Mouse (Mus musculus): Measurements from ENCODE around the gene Egf. TPM values are rescaled to one million over a fixed set of nuclear protein-coding genes. Genes with fewer than 3 reads are reported as not detected.

Egf gene
- 1.6 and 2.3 TPM in 2 replicates for polyA plus RNA-seq (2014; fragmentation: Nextera tagmentation; extraction: Ambion mirVana)

DNA sequence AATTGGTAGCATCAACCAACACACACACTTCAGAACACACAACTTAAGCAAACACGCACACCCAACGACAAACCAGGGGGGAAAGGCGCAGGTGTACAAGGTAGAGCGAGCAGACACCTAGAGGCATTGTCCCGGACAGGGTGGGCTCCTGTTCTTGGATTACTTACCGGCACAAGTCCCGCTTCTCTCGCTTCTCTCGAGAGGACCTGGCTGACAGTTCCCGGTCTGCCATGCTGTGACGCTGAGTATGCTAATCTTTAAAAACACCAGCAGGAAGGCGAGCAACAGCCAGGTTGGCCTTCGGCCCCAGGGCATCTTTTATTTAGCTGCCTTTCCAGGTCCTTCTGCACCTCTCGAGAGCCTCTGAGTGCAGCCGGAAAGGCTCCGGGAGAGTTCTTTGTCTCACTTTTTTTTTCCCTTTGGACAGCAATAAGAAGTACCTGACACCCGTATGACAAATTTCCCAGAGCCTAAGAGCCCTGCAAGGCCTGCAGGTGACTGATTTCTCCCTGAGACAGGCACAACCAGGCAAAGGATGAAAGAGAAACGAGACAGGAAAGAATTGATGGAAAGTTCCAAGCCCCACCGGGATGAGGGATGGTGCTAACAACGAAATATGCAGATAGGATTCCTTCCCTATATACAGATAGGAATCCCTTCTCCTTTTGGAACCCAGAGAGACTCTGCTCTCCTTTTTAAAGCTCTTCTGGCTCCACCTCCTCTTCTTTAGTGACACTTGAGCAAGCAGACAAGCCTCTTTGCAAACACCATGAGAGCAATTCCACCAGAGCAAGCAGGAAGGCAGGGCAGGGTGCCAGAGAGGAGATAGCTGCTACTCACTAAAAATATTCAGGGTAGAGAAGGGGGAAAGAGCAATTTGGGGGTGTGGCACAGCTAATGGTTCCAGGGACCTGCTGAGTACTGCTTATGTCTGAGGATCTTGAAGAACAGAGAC is at the start of gene Egf:
Egf (minus strand) TSS at position 667 of the 955 bp plus-strand sequence.
- peak; percentile 76 for ATAC-seq (ENCODE audit: insufficient number of reproducible peaks, insufficient read depth, low FRiP score, low read depth)
- peak within 1 kb of the TSS; percentile 74 for H3K4me2 ChIP-seq (ENCODE audit: low read length)
- H3K4me1 ChIP-seq (ENCODE audit: control insufficient read depth in 2 of 2, insufficient read depth in 2 of 2, low read length in 2 of 2) = peaks cover 5 to 22% of the 10 kb centered on the region in 2 experiments; a peak in 3 of 4 replicates
- H3K9me3 ChIP-seq (ENCODE audit: control insufficient read depth, low read length) = peaks cover 9% of the 10 kb centered on the region; the same call in 1 of the 2 replicates
- peak within 1 kb of the TSS; percentile 31 for H3K9ac ChIP-seq (ENCODE audit: low read length)
- H3K27ac ChIP-seq (replicated peaks in 1 of 2; ENCODE audit: control insufficient read depth in 1 of 2, insufficient read depth in 1 of 2, low read depth in 2 of 2, low read length in 2 of 2) = peak within 1 kb of the TSS in 1 of 2 experiments; percentile 7; a peak in 1 of 4 replicates
- 10% methylated on average over 20 of the region's 20 CpGs for WGBS
- H3K27me3 ChIP-seq (ENCODE audit: control insufficient read depth, insufficient read depth, low read length) = peaks cover 12% of the 10 kb centered on the region; the same call in 1 of the 2 replicates
- H3K4me3 ChIP-seq (ENCODE audit: control insufficient read depth in 1 of 2, insufficient read depth in 1 of 2, low read depth in 1 of 2, low read length in 2 of 2) = peak within 1 kb of the TSS; percentile 33
- no peaks in the 10 kb centered on the region for H3K36me3 ChIP-seq (ENCODE audit: control insufficient read depth, insufficient read depth, low read length)

DNA sequence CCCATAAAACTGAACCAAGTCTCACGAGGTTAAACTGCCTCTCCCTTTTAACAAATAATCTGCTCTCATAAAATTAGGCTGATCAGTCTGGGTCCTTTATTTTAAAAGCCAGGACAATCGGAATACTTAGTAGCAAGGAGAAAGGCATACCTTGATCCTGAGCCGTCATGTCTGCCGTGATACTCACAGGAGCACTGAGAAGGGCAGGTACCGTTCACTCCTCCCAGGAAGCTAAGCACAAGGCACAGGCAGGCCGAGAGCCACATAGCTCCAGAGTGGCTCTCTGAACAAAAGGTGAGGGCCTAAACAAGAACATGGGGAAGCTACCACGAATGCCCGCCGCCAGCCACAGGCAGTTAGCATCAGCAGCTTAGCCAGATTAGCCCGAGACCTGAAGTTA is 48.6 kb upstream of the Egf start, which contains the start of gene Lrit3:
Lrit3 (minus strand) TSS at position 266 of the 400 bp plus-strand sequence.
- H3K27me3 ChIP-seq (ENCODE audit: control insufficient read depth, insufficient read depth, low read length) = no peaks in the 10 kb centered on the region
- WGBS = 77% methylated on average over 10 of the region's 10 CpGs
- H3K36me3 ChIP-seq (ENCODE audit: control insufficient read depth, insufficient read depth, low read length) = no peaks in the 10 kb centered on the region
- no peak within 1 kb of the TSS for H3K27ac ChIP-seq (replicated peaks in 1 of 2; ENCODE audit: control insufficient read depth in 1 of 2, insufficient read depth in 1 of 2, low read depth in 2 of 2, low read length in 2 of 2)
- ATAC-seq (ENCODE audit: insufficient number of reproducible peaks, insufficient read depth, low FRiP score, low read depth) = no peak
- H3K4me1 ChIP-seq (ENCODE audit: control insufficient read depth in 2 of 2, insufficient read depth in 2 of 2, low read length in 2 of 2) = no peaks in the 10 kb centered on the region
- H3K9ac ChIP-seq (ENCODE audit: low read length) = no peak within 1 kb of the TSS
- no peak within 1 kb of the TSS for H3K4me3 ChIP-seq (ENCODE audit: control insufficient read depth in 1 of 2, insufficient read depth in 1 of 2, low read depth in 1 of 2, low read length in 2 of 2)
- H3K4me2 ChIP-seq (ENCODE audit: low read length) = no peak within 1 kb of the TSS
- no peaks in the 10 kb centered on the region for H3K9me3 ChIP-seq (ENCODE audit: control insufficient read depth, low read length)

DNA sequence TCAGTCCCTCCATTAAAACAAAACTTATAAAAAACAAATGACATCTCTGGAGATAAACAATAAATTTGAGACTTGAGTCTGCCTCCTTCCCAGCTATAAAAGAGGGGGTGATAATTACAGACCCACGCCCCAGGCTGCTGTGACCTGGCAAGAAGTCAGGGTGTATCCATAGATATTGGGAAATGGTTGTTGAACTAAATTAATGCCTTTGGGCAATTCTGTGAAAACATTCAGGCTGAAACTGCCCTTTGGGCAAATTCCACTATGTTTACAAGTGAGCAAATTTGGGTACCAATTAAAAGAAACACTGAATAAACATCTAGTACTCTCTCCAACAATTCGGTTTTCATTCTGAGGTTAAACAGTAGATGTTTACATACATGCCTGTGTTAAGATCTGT is 43.9 kb upstream of the Egf start:
- Histone ChIP-seq H3K9ac (ENCODE audit: low read length) (no peak overlapping the region), H3K4me1 (ENCODE audit: control insufficient read depth in 2 of 2, insufficient read depth in 2 of 2, low read length in 2 of 2) (0 out of 4 replicates have a peak, but pooled peaks cover 2% of the 10 kb centered on the region in 2 experiments), H3K4me2 (ENCODE audit: low read length) (no peak overlapping the region), H3K9me3 (ENCODE audit: control insufficient read depth, low read length) (no peaks in the 10 kb centered on the region), H3K27ac (replicated peaks in 1 of 2; ENCODE audit: control insufficient read depth in 1 of 2, insufficient read depth in 1 of 2, low read depth in 2 of 2, low read length in 2 of 2) (no peak overlapping the region), H3K27me3 (ENCODE audit: control insufficient read depth, insufficient read depth, low read length) (no peaks in the 10 kb centered on the region), H3K4me3 (ENCODE audit: control insufficient read depth in 1 of 2, insufficient read depth in 1 of 2, low read depth in 1 of 2, low read length in 2 of 2) (no peak overlapping the region), H3K36me3 (ENCODE audit: control insufficient read depth, insufficient read depth, low read length) (no peaks in the 10 kb centered on the region)
- no peak for ATAC-seq (ENCODE audit: insufficient number of reproducible peaks, insufficient read depth, low FRiP score, low read depth)
- WGBS = 81% methylated on average over 2 of the region's 2 CpGs

DNA sequence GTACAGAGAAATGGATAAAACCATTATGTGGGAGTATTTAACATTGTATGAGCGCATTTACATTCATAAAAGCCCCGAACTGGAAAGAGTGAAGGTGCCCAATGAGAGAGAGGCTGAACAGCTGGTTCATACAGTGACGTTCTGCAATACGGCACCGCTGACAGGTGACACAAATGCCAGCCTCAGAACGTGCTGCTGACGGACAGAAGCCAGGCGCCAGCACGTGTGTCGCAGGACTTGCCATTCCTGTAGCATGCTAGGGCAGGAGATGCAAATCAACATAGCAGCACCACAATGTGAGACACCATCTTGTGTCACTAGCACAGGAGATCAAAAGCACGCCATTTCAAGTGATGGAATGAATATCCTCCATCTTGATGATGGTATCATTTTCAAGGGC is 43.4 kb upstream of the Egf start:
- 38% methylated on average over 11 of the region's 11 CpGs for WGBS

DNA sequence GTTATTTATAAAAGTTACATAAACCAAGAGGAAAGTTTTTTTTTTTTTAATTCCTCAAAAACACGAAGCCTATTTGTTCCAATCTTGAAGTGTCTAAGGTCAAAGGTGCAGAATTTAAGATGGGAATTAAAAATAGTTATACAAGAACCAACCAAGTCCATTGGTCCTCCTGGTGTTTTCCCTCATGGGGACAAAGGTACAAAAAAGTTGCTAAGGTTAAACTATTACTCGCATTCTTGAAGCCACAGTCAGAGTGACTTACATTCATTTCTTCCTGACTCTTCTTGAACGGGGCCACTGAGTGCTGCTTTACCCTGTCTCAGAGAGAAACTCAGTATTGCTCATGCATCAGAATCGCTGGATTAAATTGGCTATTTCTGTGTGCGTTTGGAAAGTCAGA is 42.2 kb upstream of the Egf start:
- Histone ChIP-seq H3K27ac (replicated peaks in 1 of 2; ENCODE audit: control insufficient read depth in 1 of 2, insufficient read depth in 1 of 2, low read depth in 2 of 2, low read length in 2 of 2) (no peak overlapping the region), H3K9ac (ENCODE audit: low read length) (no peak overlapping the region), H3K9me3 (ENCODE audit: control insufficient read depth, low read length) (no peaks in the 10 kb centered on the region), H3K4me2 (ENCODE audit: low read length) (no peak overlapping the region), H3K27me3 (ENCODE audit: control insufficient read depth, insufficient read depth, low read length) (no peaks in the 10 kb centered on the region), H3K4me1 (ENCODE audit: control insufficient read depth in 2 of 2, insufficient read depth in 2 of 2, low read length in 2 of 2) (0 out of 4 replicates have a peak, but pooled peaks cover 2% of the 10 kb centered on the region in 2 experiments), H3K4me3 (ENCODE audit: control insufficient read depth in 1 of 2, insufficient read depth in 1 of 2, low read depth in 1 of 2, low read length in 2 of 2) (no peak overlapping the region), H3K36me3 (ENCODE audit: control insufficient read depth, insufficient read depth, low read length) (no peaks in the 10 kb centered on the region)
- 76% methylated on average over 5 of the region's 5 CpGs for WGBS
- ATAC-seq (ENCODE audit: insufficient number of reproducible peaks, insufficient read depth, low FRiP score, low read depth) = no peak

More for the DNA sequence above, 43.4 kb upstream of the Egf start:
- 0 out of 2 replicates have a peak overlapping the region, but pooled peaks have one; percentile 14 for H3K4me2 ChIP-seq (ENCODE audit: low read length)
- ATAC-seq (ENCODE audit: insufficient number of reproducible peaks, insufficient read depth, low FRiP score, low read depth) = no peak
- no peak overlapping the region for H3K27ac ChIP-seq (replicated peaks in 1 of 2; ENCODE audit: control insufficient read depth in 1 of 2, insufficient read depth in 1 of 2, low read depth in 2 of 2, low read length in 2 of 2)
- H3K4me1 ChIP-seq (ENCODE audit: control insufficient read depth in 2 of 2, insufficient read depth in 2 of 2, low read length in 2 of 2) = 0 out of 4 replicates have a peak, but pooled peaks cover 2% of the 10 kb centered on the region in 2 experiments
- no peak overlapping the region for H3K9ac ChIP-seq (ENCODE audit: low read length)
- no peak overlapping the region for H3K4me3 ChIP-seq (ENCODE audit: control insufficient read depth in 1 of 2, insufficient read depth in 1 of 2, low read depth in 1 of 2, low read length in 2 of 2)
- H3K9me3 ChIP-seq (ENCODE audit: control insufficient read depth, low read length) = no peaks in the 10 kb centered on the region
- no peaks in the 10 kb centered on the region for H3K27me3 ChIP-seq (ENCODE audit: control insufficient read depth, insufficient read depth, low read length)
- no peaks in the 10 kb centered on the region for H3K36me3 ChIP-seq (ENCODE audit: control insufficient read depth, insufficient read depth, low read length)

DNA sequence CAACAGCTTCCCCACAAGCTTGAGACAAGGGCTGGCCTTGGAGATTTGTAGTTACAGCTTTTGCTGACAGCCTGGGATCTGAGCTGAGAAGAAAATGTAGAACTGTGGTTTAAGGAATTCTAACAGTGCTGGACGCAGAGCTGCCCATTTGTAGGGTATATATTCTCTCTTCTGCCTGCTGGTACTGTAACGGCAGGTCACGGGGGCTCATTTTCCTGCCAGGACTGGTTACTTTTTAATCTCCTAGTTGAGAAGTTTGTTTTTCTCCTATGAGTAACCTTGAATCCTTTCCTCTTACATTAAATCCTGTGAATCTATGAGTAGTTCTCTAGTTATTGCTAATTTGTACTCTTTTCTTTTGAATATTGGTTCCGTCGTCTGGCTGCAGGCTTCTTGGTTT is 38.7 kb upstream of the Egf start:
- no peak overlapping the region for H3K9ac ChIP-seq (ENCODE audit: low read length)
- 0 out of 4 replicates have a peak, but pooled peaks cover 2% of the 10 kb centered on the region in 2 experiments for H3K4me1 ChIP-seq (ENCODE audit: control insufficient read depth in 2 of 2, insufficient read depth in 2 of 2, low read length in 2 of 2)
- WGBS = 89% methylated on average over 5 of the region's 5 CpGs
- H3K36me3 ChIP-seq (ENCODE audit: control insufficient read depth, insufficient read depth, low read length) = no peaks in the 10 kb centered on the region
- no peaks in the 10 kb centered on the region for H3K27me3 ChIP-seq (ENCODE audit: control insufficient read depth, insufficient read depth, low read length)
- H3K9me3 ChIP-seq (ENCODE audit: control insufficient read depth, low read length) = no peaks in the 10 kb centered on the region
- H3K4me3 ChIP-seq (ENCODE audit: control insufficient read depth in 1 of 2, insufficient read depth in 1 of 2, low read depth in 1 of 2, low read length in 2 of 2) = no peak overlapping the region
- H3K4me2 ChIP-seq (ENCODE audit: low read length) = no peak overlapping the region
- H3K27ac ChIP-seq (replicated peaks in 1 of 2; ENCODE audit: control insufficient read depth in 1 of 2, insufficient read depth in 1 of 2, low read depth in 2 of 2, low read length in 2 of 2) = no peak overlapping the region
- ATAC-seq (ENCODE audit: insufficient number of reproducible peaks, insufficient read depth, low FRiP score, low read depth) = no peak

DNA sequence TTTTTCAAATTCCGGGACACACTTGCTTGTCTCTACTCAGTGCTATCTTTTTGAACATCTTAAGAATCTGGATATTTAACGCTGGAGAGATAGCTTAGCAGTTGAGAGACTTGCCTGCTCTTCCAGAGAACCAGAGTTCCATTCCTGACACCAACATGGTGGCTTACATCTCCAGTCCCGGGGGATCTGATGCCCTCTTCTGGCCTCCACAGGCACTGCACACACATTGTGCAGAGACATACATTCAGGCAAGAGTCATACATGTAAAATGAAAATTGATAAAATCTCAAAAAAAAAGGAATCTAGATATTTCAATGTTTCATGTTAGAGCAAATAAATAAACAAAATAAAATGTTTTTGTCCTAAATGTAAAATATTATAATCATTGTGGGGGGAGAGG is 27.6 kb upstream of the Egf start:
- WGBS = 88% methylated on average over 3 of the region's 3 CpGs
- Histone ChIP-seq H3K36me3 (ENCODE audit: control insufficient read depth, insufficient read depth, low read length) (no peaks in the 10 kb centered on the region), H3K27ac (replicated peaks in 1 of 2; ENCODE audit: control insufficient read depth in 1 of 2, insufficient read depth in 1 of 2, low read depth in 2 of 2, low read length in 2 of 2) (no peak overlapping the region), H3K4me3 (ENCODE audit: control insufficient read depth in 1 of 2, insufficient read depth in 1 of 2, low read depth in 1 of 2, low read length in 2 of 2) (no peak overlapping the region), H3K27me3 (ENCODE audit: control insufficient read depth, insufficient read depth, low read length) (no peaks in the 10 kb centered on the region), H3K4me2 (ENCODE audit: low read length) (no peak overlapping the region), H3K4me1 (ENCODE audit: control insufficient read depth in 2 of 2, insufficient read depth in 2 of 2, low read length in 2 of 2) (no peaks in the 10 kb centered on the region), H3K9ac (ENCODE audit: low read length) (no peak overlapping the region), H3K9me3 (ENCODE audit: control insufficient read depth, low read length) (no peaks in the 10 kb centered on the region)
- ATAC-seq (ENCODE audit: insufficient number of reproducible peaks, insufficient read depth, low FRiP score, low read depth) = no peak

All from heart, embryonic 14.5 days (tissue).